Mouse (Mus musculus) E14TG2a.4 (cell line): Measurements from ENCODE around the gene Sash1.

Experiments used
- CTCF ChIP-seq: conservative IDR thresholded peaks from 2 replicates; pipeline ENCODE4 v1.5.1; 2014; ENCODE audit warnings: low read length
- NANOG ChIP-seq: IDR thresholded peaks from 2 replicates; pipeline ENCODE4 v1.6.1; 2014; ENCODE audit warnings: borderline replicate concordance, low read length, mixed read lengths
- POU5F1 ChIP-seq: IDR thresholded peaks from 2 replicates; pipeline ENCODE4 v1.6.1; 2014; ENCODE audit warnings: low read length, borderline replicate concordance

- TF ChIP-seq CTCF (no peak), POU5F1 (no peak), NANOG (no peak)
Observed at GRCm38 (mm10) chr10:8772464-8773209, 113.2 kb downstream of the Sash1 start.
